Mouse (Mus musculus): Measurements from ENCODE around the gene Serpinh1. TPM values are rescaled to one million over a fixed set of nuclear protein-coding genes. Genes with fewer than 3 reads are reported as not detected.
A peak's percentile ranks its signal among the peaks of the same experiment; 100 is the strongest.

Gene Serpinh1
- total RNA-seq (2014; rRNA removed) (16.2 and 22.2 TPM in 2 replicates), polyA plus RNA-seq (2012; rRNA removed) (11.7 and 14.5 TPM in 2 replicates)

- H3K79me2 ChIP-seq (ENCODE audit: control insufficient read depth, insufficient read depth, low read length): no peaks in the 10 kb centered on the region
- WGBS: 18% methylated on average over 35 of the region's 35 CpGs
- H3K27me3 ChIP-seq (ENCODE audit: control insufficient read depth, insufficient read depth, low read length): no peaks in the 10 kb centered on the region
- H3K36me3 ChIP-seq (ENCODE audit: control insufficient read depth, insufficient read depth, low read length): no peaks in the 10 kb centered on the region
- peaks cover 2% of the 10 kb centered on the region for H3K4me1 ChIP-seq (ENCODE audit: control insufficient read depth, insufficient read depth, low read length)
- DNase-seq (ENCODE audit: extremely low read depth, low read depth, low spot score): peak; percentile 6
- peak within 1 kb of the TSS; percentile 65 for H3K9ac ChIP-seq (ENCODE audit: low read depth, low read length)
- H3K4me3 ChIP-seq (ENCODE audit: insufficient read depth, low read depth, low read length): peak within 1 kb of the TSS; percentile 63
- TF ChIP-seq POLR2A (IDR thresholded peaks at IDR 0.05; ENCODE audit: extremely low read depth, insufficient read depth, low read length): no peak
- no peak for TF ChIP-seq CTCF (IDR thresholded peaks at IDR 0.05; ENCODE audit: low read depth, low read length)
- peak within 1 kb of the TSS; percentile 21 for H3K27ac ChIP-seq (replicated peaks; ENCODE audit: insufficient read depth, low read depth, low read length)
These were observed at the start of gene Serpinh1 for GRCm38 (mm10) chr7:99352526-99353400. Gene Serpinh1 (minus strand): TSS chr7:99353239.

GRCm38 (mm10) chr7:99402477-99402876 is 49.4 kb upstream of the Serpinh1 start:
- Histone ChIP-seq H3K27me3 (ENCODE audit: control insufficient read depth, insufficient read depth, low read length) (no peaks in the 10 kb centered on the region), H3K4me1 (ENCODE audit: control insufficient read depth, insufficient read depth, low read length) (peaks cover 2% of the 10 kb centered on the region; the same call in 1 of the 2 replicates), H3K27ac (replicated peaks; ENCODE audit: insufficient read depth, low read depth, low read length) (no peak overlapping the region), H3K9ac (ENCODE audit: low read depth, low read length) (no peak overlapping the region), H3K36me3 (ENCODE audit: control insufficient read depth, insufficient read depth, low read length) (no peaks in the 10 kb centered on the region), H3K4me3 (ENCODE audit: insufficient read depth, low read depth, low read length) (no peak overlapping the region), H3K79me2 (ENCODE audit: control insufficient read depth, insufficient read depth, low read length) (no peaks in the 10 kb centered on the region)
- no peak for TF ChIP-seq CTCF (IDR thresholded peaks at IDR 0.05; ENCODE audit: low read depth, low read length)
- no peak for TF ChIP-seq POLR2A (IDR thresholded peaks at IDR 0.05; ENCODE audit: extremely low read depth, insufficient read depth, low read length)
- 82% methylated on average over 6 of the region's 6 CpGs for WGBS
- DNase-seq (ENCODE audit: extremely low read depth, low read depth, low spot score): no peak

GRCm38 (mm10) chr7:99401373-99401772 is 48.3 kb upstream of the Serpinh1 start:
- Histone ChIP-seq H3K4me1 (ENCODE audit: control insufficient read depth, insufficient read depth, low read length) (no peaks in the 10 kb centered on the region), H3K79me2 (ENCODE audit: control insufficient read depth, insufficient read depth, low read length) (no peaks in the 10 kb centered on the region), H3K27ac (replicated peaks; ENCODE audit: insufficient read depth, low read depth, low read length) (no peak overlapping the region), H3K4me3 (ENCODE audit: insufficient read depth, low read depth, low read length) (no peak overlapping the region), H3K36me3 (ENCODE audit: control insufficient read depth, insufficient read depth, low read length) (no peaks in the 10 kb centered on the region), H3K27me3 (ENCODE audit: control insufficient read depth, insufficient read depth, low read length) (no peaks in the 10 kb centered on the region), H3K9ac (ENCODE audit: low read depth, low read length) (no peak overlapping the region)
- no peak for TF ChIP-seq CTCF (IDR thresholded peaks at IDR 0.05; ENCODE audit: low read depth, low read length)
- TF ChIP-seq POLR2A (IDR thresholded peaks at IDR 0.05; ENCODE audit: extremely low read depth, insufficient read depth, low read length): no peak
- DNase-seq (ENCODE audit: extremely low read depth, low read depth, low spot score): no peak
- whole genome bisulfite sequencing: 80% methylated on average over 8 of the region's 8 CpGs

- Histone ChIP-seq H3K4me3 (ENCODE audit: insufficient read depth, low read depth, low read length) (no peak overlapping the region), H3K27ac (replicated peaks; ENCODE audit: insufficient read depth, low read depth, low read length) (no peak overlapping the region), H3K9ac (ENCODE audit: low read depth, low read length) (no peak overlapping the region), H3K4me1 (ENCODE audit: control insufficient read depth, insufficient read depth, low read length) (no peaks in the 10 kb centered on the region), H3K79me2 (ENCODE audit: control insufficient read depth, insufficient read depth, low read length) (no peaks in the 10 kb centered on the region), H3K27me3 (ENCODE audit: control insufficient read depth, insufficient read depth, low read length) (no peaks in the 10 kb centered on the region), H3K36me3 (ENCODE audit: control insufficient read depth, insufficient read depth, low read length) (no peaks in the 10 kb centered on the region)
- 67% methylated on average over 11 of the region's 11 CpGs for WGBS
- no peak for TF ChIP-seq CTCF (IDR thresholded peaks at IDR 0.05; ENCODE audit: low read depth, low read length)
- DNase-seq (ENCODE audit: extremely low read depth, low read depth, low spot score): no peak
These were observed 44.1 kb upstream of the Serpinh1 start for GRCm38 (mm10) chr7:99396994-99397659.

- H3K79me2 ChIP-seq (ENCODE audit: control insufficient read depth, insufficient read depth, low read length): no peaks in the 10 kb centered on the region
- H3K4me1 ChIP-seq (ENCODE audit: control insufficient read depth, insufficient read depth, low read length): no peaks in the 10 kb centered on the region
- no peaks in the 10 kb centered on the region for H3K27me3 ChIP-seq (ENCODE audit: control insufficient read depth, insufficient read depth, low read length)
- H3K36me3 ChIP-seq (ENCODE audit: control insufficient read depth, insufficient read depth, low read length): no peaks in the 10 kb centered on the region
- H3K27ac ChIP-seq (replicated peaks; ENCODE audit: insufficient read depth, low read depth, low read length): no peak overlapping the region
- H3K9ac ChIP-seq (ENCODE audit: low read depth, low read length): no peak overlapping the region
- DNase-seq (ENCODE audit: extremely low read depth, low read depth, low spot score): no peak
- TF ChIP-seq CTCF (IDR thresholded peaks at IDR 0.05; ENCODE audit: low read depth, low read length) (no peak), POLR2A (IDR thresholded peaks at IDR 0.05; ENCODE audit: extremely low read depth, insufficient read depth, low read length) (no peak)
- WGBS: 95% methylated on average over 11 of the region's 11 CpGs
- no peak overlapping the region for H3K4me3 ChIP-seq (ENCODE audit: insufficient read depth, low read depth, low read length)
These were observed 43.0 kb upstream of the Serpinh1 start for GRCm38 (mm10) chr7:99395908-99396616.

Measured in liver, adult 2 months (tissue).